Mouse (Mus musculus): ENCODE measurements at regions not wholly inside any gene's neighbourhood (a gene's known extent, or its start where the extent isn't known, plus 50 kb on each side); places are given as distances from the start of the nearest gene placed in this dataset.

- no peak for TF ChIP-seq POLR2A (IDR thresholded peaks at IDR 0.05; ENCODE audit: control insufficient read depth, extremely low read depth, insufficient read depth, low read length, poor library complexity)
- no peak for TF ChIP-seq CTCF (IDR thresholded peaks at IDR 0.05; ENCODE audit: borderline replicate concordance, control insufficient read depth, extremely low read depth, insufficient read depth, low read length, poor library complexity)
These were observed 1278.9 kb downstream of the Gsdmc2 start for GRCm38 (mm10) chr15:62566106-62566511.
